Mouse (Mus musculus): ENCODE data around the gene Zfp553. TPM values are rescaled to one million over a fixed set of nuclear protein-coding genes. Genes with fewer than 3 reads are reported as not detected.

Gene Zfp553
- total and polyA plus RNA-seq, 2 experiments, result 2.3 to 4.5 TPM

- H3K4me3 ChIP-seq (ENCODE audit: insufficient read depth, low read depth, low read length), result peak within 1 kb of the TSS; percentile 78
- no peaks in the 10 kb centered on the region for H3K79me2 ChIP-seq (ENCODE audit: control insufficient read depth, insufficient read depth, low read length)
- peak within 1 kb of the TSS; percentile 79 for H3K9ac ChIP-seq (ENCODE audit: low read depth, low read length)
- H3K27me3 ChIP-seq (ENCODE audit: control insufficient read depth, insufficient read depth, low read length), result no peaks in the 10 kb centered on the region
- peak within 1 kb of the TSS; percentile 45 for H3K27ac ChIP-seq (replicated peaks; ENCODE audit: insufficient read depth, low read depth, low read length)
- no peaks in the 10 kb centered on the region for H3K36me3 ChIP-seq (ENCODE audit: control insufficient read depth, insufficient read depth, low read length)
- DNase-seq (ENCODE audit: extremely low read depth, low read depth, low spot score), result peak; percentile 98
- under 1% methylated on average over 50 of the region's 50 CpGs for WGBS
- peaks cover 4% of the 10 kb centered on the region; the same call in 1 of the 2 replicates for H3K4me1 ChIP-seq (ENCODE audit: control insufficient read depth, insufficient read depth, low read length)
- peak; percentile 91 for TF ChIP-seq CTCF (IDR thresholded peaks at IDR 0.05; ENCODE audit: low read depth, low read length)
- TF ChIP-seq POLR2A (IDR thresholded peaks at IDR 0.05; ENCODE audit: extremely low read depth, insufficient read depth, low read length), result peak; percentile 78
Observed at GRCm38 (mm10) chr7:127260309-127261111, 27.6 kb downstream of the Zfp553 start, which contains the start of gene Dctpp1. Gene Dctpp1 (minus strand): TSS chr7:127260709.

DNA sequence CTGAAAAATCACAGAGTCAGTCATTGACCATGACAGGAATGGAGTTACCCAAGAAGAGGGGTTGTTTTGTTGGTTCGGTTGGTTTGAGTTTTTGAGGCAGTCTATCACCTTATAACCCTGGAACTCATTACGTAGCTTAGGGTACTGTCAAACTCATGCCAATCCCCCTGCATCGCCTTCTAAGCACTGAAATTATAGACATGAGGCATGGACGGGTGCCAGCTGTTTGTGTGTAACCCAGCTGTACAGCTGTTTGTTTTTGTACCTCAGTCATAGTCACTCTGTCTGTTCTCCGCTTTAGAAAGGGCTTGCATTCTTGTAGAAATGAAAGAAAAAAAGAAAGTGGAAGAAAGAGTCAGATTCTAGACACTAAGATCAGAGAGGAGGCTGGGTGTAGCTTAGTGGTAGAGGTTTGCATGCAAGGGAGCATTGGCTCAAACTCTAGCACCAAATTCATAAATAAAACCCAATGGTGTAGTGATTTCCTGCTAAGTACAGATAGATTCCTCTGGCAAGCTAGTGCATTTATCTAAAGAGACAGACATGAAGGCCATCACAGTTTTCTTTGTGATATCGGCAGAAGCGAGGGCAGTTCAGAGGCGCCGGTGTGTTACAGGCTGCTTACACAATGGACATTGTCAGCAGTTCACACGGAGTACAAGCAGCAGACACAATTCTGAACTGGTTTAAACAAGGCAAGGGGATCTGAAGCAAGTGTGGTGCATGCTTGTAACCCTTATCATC lies 29.5 kb downstream of the Zfp553 start:
- Histone ChIP-seq H3K79me2 (ENCODE audit: control insufficient read depth, insufficient read depth, low read length) (no peaks in the 10 kb centered on the region), H3K27ac (replicated peaks; ENCODE audit: insufficient read depth, low read depth, low read length) (no peak overlapping the region), H3K4me1 (ENCODE audit: control insufficient read depth, insufficient read depth, low read length) (peaks cover 4% of the 10 kb centered on the region; the same call in 1 of the 2 replicates), H3K27me3 (ENCODE audit: control insufficient read depth, insufficient read depth, low read length) (no peaks in the 10 kb centered on the region), H3K4me3 (ENCODE audit: insufficient read depth, low read depth, low read length) (no peak overlapping the region), H3K9ac (ENCODE audit: low read depth, low read length) (no peak overlapping the region), H3K36me3 (ENCODE audit: control insufficient read depth, insufficient read depth, low read length) (no peaks in the 10 kb centered on the region)
- no peak for TF ChIP-seq POLR2A (IDR thresholded peaks at IDR 0.05; ENCODE audit: extremely low read depth, insufficient read depth, low read length)
- no peak for TF ChIP-seq CTCF (IDR thresholded peaks at IDR 0.05; ENCODE audit: low read depth, low read length)
- DNase-seq (ENCODE audit: extremely low read depth, low read depth, low spot score), result no peak
- 60% methylated on average over 10 of the region's 10 CpGs for WGBS

DNA sequence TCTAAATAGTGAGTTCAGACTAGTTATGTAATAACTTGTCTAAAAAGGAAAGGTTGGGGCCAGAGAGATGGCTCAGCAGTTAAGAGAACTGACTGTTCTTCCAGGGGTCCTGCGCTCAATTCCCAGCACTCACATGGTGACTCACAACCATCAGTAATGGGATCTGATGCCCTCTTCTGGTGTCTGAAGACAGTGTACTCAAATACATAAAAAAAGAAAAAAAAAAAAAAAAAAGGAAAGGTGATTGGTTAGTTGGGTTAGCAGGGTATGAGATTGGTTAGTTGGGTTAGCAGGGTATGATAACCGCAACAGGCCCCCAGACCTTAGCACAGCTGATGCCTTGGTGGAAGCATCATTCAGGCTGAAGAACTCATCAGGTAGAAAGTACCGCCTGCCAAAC lies 30.7 kb downstream of the Zfp553 start:
- H3K36me3 ChIP-seq (ENCODE audit: control insufficient read depth, insufficient read depth, low read length), result no peaks in the 10 kb centered on the region
- H3K27me3 ChIP-seq (ENCODE audit: control insufficient read depth, insufficient read depth, low read length), result no peaks in the 10 kb centered on the region
- no peak overlapping the region for H3K9ac ChIP-seq (ENCODE audit: low read depth, low read length)
- WGBS, result 95% methylated on average over 3 of the region's 3 CpGs
- H3K4me1 ChIP-seq (ENCODE audit: control insufficient read depth, insufficient read depth, low read length), result peaks cover 4% of the 10 kb centered on the region; the same call in 1 of the 2 replicates
- no peaks in the 10 kb centered on the region for H3K79me2 ChIP-seq (ENCODE audit: control insufficient read depth, insufficient read depth, low read length)
- H3K4me3 ChIP-seq (ENCODE audit: insufficient read depth, low read depth, low read length), result no peak overlapping the region
- no peak for DNase-seq (ENCODE audit: extremely low read depth, low read depth, low spot score)
- H3K27ac ChIP-seq (replicated peaks; ENCODE audit: insufficient read depth, low read depth, low read length), result no peak overlapping the region
- TF ChIP-seq CTCF (IDR thresholded peaks at IDR 0.05; ENCODE audit: low read depth, low read length) (no peak), POLR2A (IDR thresholded peaks at IDR 0.05; ENCODE audit: extremely low read depth, insufficient read depth, low read length) (no peak)

DNA sequence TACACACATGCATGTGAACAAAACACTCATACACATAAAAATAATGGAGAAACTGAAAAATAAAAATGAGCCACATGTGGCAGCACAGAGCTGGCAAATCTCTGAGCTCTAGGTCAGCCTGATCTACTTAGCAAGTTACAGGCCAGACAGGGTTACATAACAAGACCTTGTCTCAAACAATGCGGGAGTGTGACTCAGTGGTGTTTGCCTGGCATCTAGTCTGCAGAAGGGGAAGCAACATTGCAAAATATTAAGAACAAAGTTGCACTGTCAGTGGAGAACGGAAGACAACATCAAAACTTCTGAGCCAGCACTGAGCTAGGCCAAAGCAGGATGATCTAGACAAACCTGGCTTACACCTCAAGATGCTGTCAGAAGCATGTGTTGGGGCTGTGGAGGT lies 37.4 kb downstream of the Zfp553 start:
- H3K27me3 ChIP-seq (ENCODE audit: control insufficient read depth, insufficient read depth, low read length), result no peaks in the 10 kb centered on the region
- peak overlapping the region; percentile 60 for H3K27ac ChIP-seq (replicated peaks; ENCODE audit: insufficient read depth, low read depth, low read length)
- WGBS, result 9% methylated on average over 2 of the region's 2 CpGs
- H3K36me3 ChIP-seq (ENCODE audit: control insufficient read depth, insufficient read depth, low read length), result peaks cover 18% of the 10 kb centered on the region
- peak overlapping the region; percentile 90 for H3K4me3 ChIP-seq (ENCODE audit: insufficient read depth, low read depth, low read length)
- peak; percentile 20; the same call in 1 of the 2 replicates for TF ChIP-seq POLR2A (IDR thresholded peaks at IDR 0.05; ENCODE audit: extremely low read depth, insufficient read depth, low read length)
- no peak for TF ChIP-seq CTCF (IDR thresholded peaks at IDR 0.05; ENCODE audit: low read depth, low read length)
- H3K9ac ChIP-seq (ENCODE audit: low read depth, low read length), result peak overlapping the region; percentile 41
- DNase-seq (ENCODE audit: extremely low read depth, low read depth, low spot score), result peak; percentile 91
- peaks cover 16% of the 10 kb centered on the region for H3K79me2 ChIP-seq (ENCODE audit: control insufficient read depth, insufficient read depth, low read length)
- H3K4me1 ChIP-seq (ENCODE audit: control insufficient read depth, insufficient read depth, low read length), result peaks cover 4% of the 10 kb centered on the region

DNA sequence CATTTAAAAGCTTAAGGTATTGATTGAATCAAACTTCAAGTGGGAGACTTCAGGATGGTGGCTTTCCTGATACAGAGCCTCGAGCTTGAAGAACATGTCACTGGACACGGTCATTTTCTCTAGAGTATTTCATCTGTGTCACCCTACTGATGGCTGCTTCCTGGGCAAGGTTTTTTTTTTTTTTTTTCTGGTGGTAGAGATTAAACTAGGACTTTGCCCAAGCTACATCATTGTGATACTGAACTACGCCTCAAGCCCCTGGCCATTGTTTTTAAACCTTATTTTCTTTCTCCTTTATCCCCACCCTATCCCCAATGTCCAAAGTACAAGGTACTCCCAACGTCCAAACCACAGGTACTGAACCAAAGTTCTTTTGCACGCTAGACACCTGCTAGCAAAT lies 37.8 kb downstream of the Zfp553 start:
- H3K79me2 ChIP-seq (ENCODE audit: control insufficient read depth, insufficient read depth, low read length), result peaks cover 16% of the 10 kb centered on the region
- peak overlapping the region; percentile 60 for H3K27ac ChIP-seq (replicated peaks; ENCODE audit: insufficient read depth, low read depth, low read length)
- no peaks in the 10 kb centered on the region for H3K27me3 ChIP-seq (ENCODE audit: control insufficient read depth, insufficient read depth, low read length)
- peak overlapping the region; percentile 90 for H3K4me3 ChIP-seq (ENCODE audit: insufficient read depth, low read depth, low read length)
- WGBS, result 21% methylated on average over 5 of the region's 5 CpGs
- DNase-seq (ENCODE audit: extremely low read depth, low read depth, low spot score), result no peak
- H3K4me1 ChIP-seq (ENCODE audit: control insufficient read depth, insufficient read depth, low read length), result peaks cover 6% of the 10 kb centered on the region
- H3K9ac ChIP-seq (ENCODE audit: low read depth, low read length), result peak overlapping the region; percentile 68
- H3K36me3 ChIP-seq (ENCODE audit: control insufficient read depth, insufficient read depth, low read length), result peaks cover 18% of the 10 kb centered on the region
- no peak for TF ChIP-seq POLR2A (IDR thresholded peaks at IDR 0.05; ENCODE audit: extremely low read depth, insufficient read depth, low read length)
- no peak for TF ChIP-seq CTCF (IDR thresholded peaks at IDR 0.05; ENCODE audit: low read depth, low read length)

Data from liver, adult 2 months (tissue).